Mouse (Mus musculus) CD4-positive, CD25-positive, alpha-beta regulatory T cell, adult 4 months (primary cell): ENCODE results near the gene Ube3c. TPM values are rescaled to one million over a fixed set of nuclear protein-coding genes. Genes with fewer than 3 reads are reported as not detected.
"Not testable (repeated sequence)": the region's sequence is repeated elsewhere in the genome, so short reads cannot be mapped to it uniquely, and the experiment has no call there.

Source experiments
- ATAC-seq: one replicate; pipeline ENCODE4 v1.8.0; 2017
- polyA plus RNA-seq, 2 experiments: library from polyadenylated mRNA; unstranded; fragments of 100-300 nt; shearing (Covaris generic); gene quantifications; one replicate each; pipeline ENCODE4 v1.2.1; 2017

Ube3c gene
- polyA plus RNA-seq: 10 to 100 TPM; 19.0 to 19.2 TPM

- ATAC-seq: peak; percentile 91
Observed at GRCm38 (mm10) chr5:29568848-29569377, at the start of gene Ube3c. TSS of gene Ube3c (plus strand) at chr5:29569242.

- ATAC-seq: no peak
Observed at GRCm38 (mm10) chr5:29560111-29560510, 8.9 kb upstream of the Ube3c start.

GRCm38 (mm10) chr5:29560667-29561066 lies 8.4 kb upstream of the Ube3c start:
- no peak for ATAC-seq

GRCm38 (mm10) chr5:29569378-29570280 lies 587 bp downstream of the Ube3c start:
- peak; percentile 13 for ATAC-seq

GRCm38 (mm10) chr5:29574286-29574685 lies 5.2 kb downstream of the Ube3c start:
- ATAC-seq: not testable (repeated sequence)

- no peak for ATAC-seq
Observed at GRCm38 (mm10) chr5:29575085-29575484, 6.0 kb downstream of the Ube3c start.

- no peak for ATAC-seq
Observed at GRCm38 (mm10) chr5:29577795-29578631, 9.0 kb downstream of the Ube3c start.

GRCm38 (mm10) chr5:29583880-29584595 lies 15.0 kb downstream of the Ube3c start:
- no peak for ATAC-seq

GRCm38 (mm10) chr5:29592161-29592560 lies 23.1 kb downstream of the Ube3c start:
- not testable (repeated sequence) for ATAC-seq

- ATAC-seq: no peak
Observed at GRCm38 (mm10) chr5:29606546-29606945, 37.5 kb downstream of the Ube3c start.

GRCm38 (mm10) chr5:29625610-29626009 lies 56.6 kb downstream of the Ube3c start:
- ATAC-seq: no peak

GRCm38 (mm10) chr5:29629941-29630340 lies 60.9 kb downstream of the Ube3c start:
- ATAC-seq: no peak

GRCm38 (mm10) chr5:29631711-29632110 lies 62.7 kb downstream of the Ube3c start:
- no peak for ATAC-seq

GRCm38 (mm10) chr5:29636298-29636697 lies 67.3 kb downstream of the Ube3c start:
- no peak for ATAC-seq

- ATAC-seq: no peak
Observed at GRCm38 (mm10) chr5:29636884-29637283, 67.8 kb downstream of the Ube3c start.

GRCm38 (mm10) chr5:29641124-29641884 lies 72.3 kb downstream of the Ube3c start:
- ATAC-seq: no peak

GRCm38 (mm10) chr5:29651696-29652095 lies 82.7 kb downstream of the Ube3c start:
- no peak for ATAC-seq

GRCm38 (mm10) chr5:29657590-29658339 lies 88.7 kb downstream of the Ube3c start:
- ATAC-seq: no peak

- not testable (repeated sequence) for ATAC-seq
Observed at GRCm38 (mm10) chr5:29661246-29661645, 92.2 kb downstream of the Ube3c start.

- ATAC-seq: no peak
Observed at GRCm38 (mm10) chr5:29665391-29665790, 96.3 kb downstream of the Ube3c start.

- ATAC-seq: no peak
Observed at GRCm38 (mm10) chr5:29672551-29672950, 103.5 kb downstream of the Ube3c start.
